Mouse (Mus musculus) midbrain, embryonic 12.5 days (tissue): Measurements from ENCODE around the gene Cyb561a3. TPM values are rescaled to one million over a fixed set of nuclear protein-coding genes. Genes with fewer than 3 reads are reported as not detected.
"Not testable (repeated sequence)": the region's sequence is repeated elsewhere in the genome, so short reads cannot be mapped to it uniquely, and the experiment has no call there.

Source experiments
- ATAC-seq: fragments of 200-750 bp; cut with Nextera tagmentation; 2 replicates; pipeline ENCODE4 v1.8.0; 2017; ENCODE audit warnings: low read depth, moderate TSS enrichment, moderate library complexity; ENCODE audit not compliant: low FRiP score
- H3K27ac ChIP-seq: fragments of 300-500 bp; sonication (generic); replicated peaks from 2 replicates; pipeline ENCODE4 v1.5.1; 2016; ENCODE audit warnings: mild to moderate bottlenecking
- H3K27me3 ChIP-seq: fragments of 300-500 bp; sonication (generic); 2 replicates; pipeline ENCODE4 v1.6.1; 2016; ENCODE audit warnings: mild to moderate bottlenecking
- H3K36me3 ChIP-seq: fragments of 300-500 bp; sonication (generic); 2 replicates; pipeline ENCODE4 v1.6.1; 2016
- H3K4me1 ChIP-seq: fragments of 300-500 bp; sonication (generic); 2 replicates; pipeline ENCODE4 v1.6.1; 2016
- H3K4me2 ChIP-seq: fragments of 300-500 bp; sonication (generic); replicated peaks from 2 replicates; pipeline ENCODE4 v1.6.1; 2016; ENCODE audit warnings: mild to moderate bottlenecking, moderate library complexity
- H3K4me3 ChIP-seq: fragments of 300-500 bp; sonication (generic); 2 replicates; pipeline ENCODE4 v1.5.1; 2016; ENCODE audit warnings: mild to moderate bottlenecking
- H3K9ac ChIP-seq: fragments of 300-500 bp; sonication (generic); replicated peaks from 2 replicates; pipeline ENCODE4 v1.6.1; 2016; ENCODE audit warnings: mild to moderate bottlenecking, moderate library complexity
- H3K9me3 ChIP-seq: fragments of 300-500 bp; sonication (generic); 2 replicates; pipeline ENCODE4 v1.6.1; 2016; ENCODE audit warnings: mild to moderate bottlenecking
- WGBS: fragments of 180-500 bp; shearing (Covaris S2); methylation state at CpG from one replicate; pipeline ENCODE4 v1.1.7; 2016; 5-methylcytosine and 5-hydroxymethylcytosine counted together
- polyA plus RNA-seq: library from polyadenylated mRNA; unstranded; fragments of >200 nt; fragmentation: Nextera tagmentation; extraction: Ambion mirVana; gene quantifications from 2 replicates; pipeline ENCODE4 v1.2.1, GENCODE M21; 2016

The Cyb561a3 gene
- polyA plus RNA-seq: 15.6 and 16.7 TPM in 2 replicates

DNA sequence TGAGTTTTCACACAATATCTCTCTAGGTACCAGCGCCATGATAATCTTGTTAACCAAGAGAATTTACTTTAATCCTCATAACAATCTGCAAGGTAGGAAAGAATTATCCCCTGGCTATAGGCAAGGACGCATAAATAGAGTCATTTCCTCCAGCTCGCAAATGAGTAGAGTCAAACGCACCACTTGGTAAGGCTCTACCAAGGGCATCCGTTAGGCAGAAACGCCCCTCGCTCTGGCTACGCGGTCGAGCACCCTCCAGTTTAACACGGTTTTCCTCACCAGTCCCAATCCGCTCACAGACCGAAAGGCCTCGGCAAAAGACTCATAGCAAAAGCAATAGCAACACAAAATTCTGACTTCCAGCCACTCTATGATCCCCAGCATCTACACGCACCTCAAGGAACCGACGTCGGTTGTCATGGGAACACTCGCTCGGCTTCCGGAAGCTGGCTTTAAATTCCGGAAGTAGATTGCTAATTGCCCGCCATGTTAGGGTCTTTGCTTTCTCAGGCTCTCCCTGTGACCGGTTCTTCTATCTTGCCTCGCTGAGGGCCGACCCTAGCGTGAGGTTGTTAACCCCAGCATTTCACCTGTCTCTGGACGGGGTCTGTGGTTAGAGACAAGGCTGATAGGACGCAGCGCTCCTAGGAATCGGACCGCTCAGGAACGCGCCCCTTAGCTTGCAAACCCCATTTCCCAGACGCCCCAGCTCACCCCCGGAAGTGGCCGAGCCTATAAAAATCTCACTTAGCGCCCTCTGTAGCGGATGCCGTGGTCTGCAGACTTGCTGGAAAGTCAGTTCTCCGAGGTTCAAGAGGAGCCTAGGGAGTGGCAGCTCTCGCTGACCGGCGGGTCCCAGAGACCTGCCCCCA is at the start of gene Cyb561a3, which contains the start of gene Tmem138:
Gene Cyb561a3 (plus strand): TSS at position 483 of the 872 bp plus-strand sequence.
Gene Tmem138 (minus strand): TSS at position 673 of the 872 bp plus-strand sequence.
- under 1% methylated on average over 44 of the region's 44 CpGs for WGBS
- Histone ChIP-seq H3K9ac (peak within 1 kb of the TSS; percentile 73), H3K27me3 (no peaks in the 10 kb centered on the region), H3K36me3 (peaks cover 28% of the 10 kb centered on the region), H3K9me3 (no peaks in the 10 kb centered on the region), H3K4me2 (peak within 1 kb of the TSS; percentile 83), H3K27ac (peak within 1 kb of the TSS; percentile 92), H3K4me3 (peak within 1 kb of the TSS; percentile 71), H3K4me1 (peaks cover 15% of the 10 kb centered on the region)
- ATAC-seq: peak; percentile 96

GRCm38 (mm10) chr19:10530082-10530481 is 46.9 kb upstream of the Cyb561a3 start:
- H3K36me3 ChIP-seq: peaks cover 61% of the 10 kb centered on the region
- H3K4me1 ChIP-seq: peaks cover 12% of the 10 kb centered on the region
- no peak overlapping the region for H3K4me2 ChIP-seq
- H3K9ac ChIP-seq: no peak overlapping the region
- no peaks in the 10 kb centered on the region for H3K9me3 ChIP-seq
- 100% methylated on average over 1 of the region's 1 CpGs for WGBS
- H3K27me3 ChIP-seq: no peaks in the 10 kb centered on the region
- no peak for ATAC-seq
- no peak overlapping the region for H3K4me3 ChIP-seq
- H3K27ac ChIP-seq: no peak overlapping the region

DNA sequence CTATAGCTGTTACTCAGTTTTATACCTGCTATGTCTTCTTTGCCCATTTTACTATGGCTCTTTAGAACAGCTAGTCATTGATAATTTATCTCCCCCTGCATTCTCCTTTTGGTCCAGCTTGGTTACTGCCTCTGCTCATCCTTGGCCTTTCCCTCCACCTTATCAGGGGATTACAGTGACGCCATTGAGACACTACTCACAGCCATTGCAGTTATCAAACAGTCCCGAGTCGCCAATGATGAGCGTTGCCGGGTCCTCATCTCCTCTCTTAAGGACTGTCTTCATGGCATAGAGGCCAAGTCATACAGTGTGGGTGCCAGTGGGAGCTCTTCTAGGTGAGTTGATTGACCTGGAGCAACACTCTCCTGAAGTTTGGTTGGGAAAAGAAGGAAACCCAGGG is 37.5 kb upstream of the Cyb561a3 start:
- Histone ChIP-seq H3K4me1 (no peaks in the 10 kb centered on the region), H3K36me3 (peaks cover 88% of the 10 kb centered on the region), H3K9me3 (no peaks in the 10 kb centered on the region), H3K4me3 (no peak overlapping the region), H3K27me3 (no peaks in the 10 kb centered on the region), H3K27ac (no peak overlapping the region), H3K4me2 (no peak overlapping the region), H3K9ac (no peak overlapping the region)
- 96% methylated on average over 5 of the region's 5 CpGs for WGBS
- no peak for ATAC-seq

GRCm38 (mm10) chr19:10555624-10556510 is 21.1 kb upstream of the Cyb561a3 start, which contains the start of gene Tmem216:
Gene Tmem216, minus strand, starts transcription at chr19:10556238.
- Histone ChIP-seq H3K9ac (peak within 1 kb of the TSS; percentile 75), H3K4me2 (peak within 1 kb of the TSS; percentile 74), H3K36me3 (peaks cover 18% of the 10 kb centered on the region), H3K4me1 (peaks cover 18% of the 10 kb centered on the region), H3K27me3 (no peaks in the 10 kb centered on the region), H3K27ac (peak within 1 kb of the TSS; percentile 77), H3K9me3 (no peaks in the 10 kb centered on the region), H3K4me3 (peak within 1 kb of the TSS; percentile 66)
- 2% methylated on average over 43 of the region's 43 CpGs for WGBS
- ATAC-seq: peak; percentile 99

DNA sequence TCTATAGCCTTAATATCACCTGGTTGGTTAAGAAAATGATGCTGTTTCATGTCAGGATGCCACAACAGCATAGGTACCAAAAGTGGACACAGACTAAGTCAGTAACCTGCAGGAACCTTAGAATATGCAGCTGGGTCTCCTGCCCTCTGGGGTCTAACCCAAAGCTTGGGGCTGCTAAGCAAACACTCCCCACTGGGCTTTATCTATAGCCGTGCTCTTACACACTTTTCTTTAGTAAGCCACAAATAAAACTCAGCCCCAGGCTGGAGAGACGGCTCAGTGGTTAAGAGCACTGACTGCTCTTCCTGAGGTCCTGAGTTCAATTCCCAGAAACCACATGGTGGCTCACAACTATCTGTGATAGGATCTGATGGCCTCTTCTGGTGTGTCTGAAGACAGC is 20.0 kb upstream of the Cyb561a3 start:
- peaks cover 18% of the 10 kb centered on the region for H3K4me1 ChIP-seq
- H3K9ac ChIP-seq: no peak overlapping the region
- H3K4me2 ChIP-seq: no peak overlapping the region
- no peak for ATAC-seq
- no peak overlapping the region for H3K27ac ChIP-seq
- peaks cover 8% of the 10 kb centered on the region for H3K36me3 ChIP-seq
- H3K4me3 ChIP-seq: no peak overlapping the region
- H3K27me3 ChIP-seq: no peaks in the 10 kb centered on the region
- WGBS: 82% methylated on average over 2 of the region's 2 CpGs
- H3K9me3 ChIP-seq: no peaks in the 10 kb centered on the region

DNA sequence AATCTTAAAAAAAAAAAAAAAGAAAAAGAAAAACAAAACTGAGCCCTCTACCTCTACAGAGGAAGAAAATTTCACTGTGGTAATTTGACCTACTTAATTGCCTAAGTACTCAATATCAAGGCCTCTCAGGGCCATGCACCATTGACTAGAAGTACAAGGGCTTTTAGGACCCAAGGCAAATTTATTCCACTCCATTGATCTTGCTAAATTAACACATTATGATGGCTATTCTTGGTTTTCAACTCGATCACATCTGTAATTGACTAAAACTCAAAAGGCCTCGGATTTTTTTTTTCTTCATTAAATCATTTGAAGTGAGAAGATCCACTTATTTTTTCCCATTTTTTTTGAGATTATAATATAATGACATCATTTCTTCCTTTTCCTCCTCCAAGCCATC is 19.5 kb upstream of the Cyb561a3 start:
- H3K4me1 ChIP-seq: peaks cover 18% of the 10 kb centered on the region
- H3K9ac ChIP-seq: no peak overlapping the region
- no peak overlapping the region for H3K27ac ChIP-seq
- H3K36me3 ChIP-seq: peaks cover 6% of the 10 kb centered on the region; the same call in 1 of the 2 replicates
- 84% methylated on average over 2 of the region's 2 CpGs for WGBS
- H3K4me3 ChIP-seq: no peak overlapping the region
- H3K4me2 ChIP-seq: no peak overlapping the region
- H3K9me3 ChIP-seq: no peaks in the 10 kb centered on the region
- H3K27me3 ChIP-seq: no peaks in the 10 kb centered on the region
- no peak for ATAC-seq

- H3K4me1 ChIP-seq: peaks cover 18% of the 10 kb centered on the region
- 74% methylated on average over 4 of the region's 4 CpGs for WGBS
- not testable (repeated sequence) for H3K9me3 ChIP-seq, H3K27me3 ChIP-seq, H3K27ac ChIP-seq, H3K4me2 ChIP-seq, H3K36me3 ChIP-seq, ATAC-seq, H3K9ac ChIP-seq, H3K4me3 ChIP-seq
Observed at GRCm38 (mm10) chr19:10557837-10558375, 19.1 kb upstream of the Cyb561a3 start.

- H3K36me3 ChIP-seq: no peaks in the 10 kb centered on the region
- no peak overlapping the region for H3K4me2 ChIP-seq
- no peaks in the 10 kb centered on the region for H3K9me3 ChIP-seq
- no peak overlapping the region for H3K4me3 ChIP-seq
- H3K4me1 ChIP-seq: peaks cover 11% of the 10 kb centered on the region
- no peaks in the 10 kb centered on the region for H3K27me3 ChIP-seq
- no peak overlapping the region for H3K9ac ChIP-seq
- ATAC-seq: no peak
- H3K27ac ChIP-seq: no peak overlapping the region
- WGBS: 41% methylated on average over 5 of the region's 5 CpGs
Observed at GRCm38 (mm10) chr19:10560108-10560507, 16.9 kb upstream of the Cyb561a3 start.

- H3K4me1 ChIP-seq: 0 out of 2 replicates have a peak, but pooled peaks cover under 1% of the 10 kb centered on the region
- no peaks in the 10 kb centered on the region for H3K36me3 ChIP-seq
- WGBS: 70% methylated on average over 6 of the region's 6 CpGs
- H3K4me3 ChIP-seq: no peak overlapping the region
- no peaks in the 10 kb centered on the region for H3K9me3 ChIP-seq
- H3K27ac ChIP-seq: no peak overlapping the region
- H3K9ac ChIP-seq: no peak overlapping the region
- H3K27me3 ChIP-seq: no peaks in the 10 kb centered on the region
- no peak for ATAC-seq
- no peak overlapping the region for H3K4me2 ChIP-seq
Observed at GRCm38 (mm10) chr19:10561558-10562314, 15.2 kb upstream of the Cyb561a3 start.

- no peaks in the 10 kb centered on the region for H3K27me3 ChIP-seq
- no peaks in the 10 kb centered on the region for H3K36me3 ChIP-seq
- no peak overlapping the region for H3K27ac ChIP-seq
- H3K9me3 ChIP-seq: no peaks in the 10 kb centered on the region
- no peaks in the 10 kb centered on the region for H3K4me1 ChIP-seq
- no peak overlapping the region for H3K4me2 ChIP-seq
- H3K9ac ChIP-seq: no peak overlapping the region
- H3K4me3 ChIP-seq: no peak overlapping the region
- 56% methylated on average over 5 of the region's 5 CpGs for WGBS
- no peak for ATAC-seq
Observed at GRCm38 (mm10) chr19:10562351-10562750, 14.6 kb upstream of the Cyb561a3 start.

DNA sequence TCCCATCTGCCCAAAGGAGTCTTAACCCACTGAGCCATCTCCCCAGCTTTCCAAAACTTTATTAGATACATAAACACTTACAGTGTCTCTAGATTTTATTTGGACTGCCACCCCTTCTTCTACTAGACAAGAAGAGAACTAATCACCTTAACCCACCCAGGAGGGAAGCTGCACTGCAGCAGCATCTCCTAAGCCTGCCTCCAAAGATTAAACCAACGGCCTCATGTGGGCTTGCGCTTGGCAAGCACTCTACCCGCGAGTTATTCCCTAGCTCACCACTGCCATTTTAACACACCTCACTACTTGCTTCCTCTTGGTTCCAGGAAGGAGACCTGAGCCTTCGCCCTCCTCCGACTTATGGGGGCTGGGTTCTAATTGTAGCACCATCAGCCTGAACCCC is 12.7 kb upstream of the Cyb561a3 start:
- ATAC-seq: no peak
- no peaks in the 10 kb centered on the region for H3K9me3 ChIP-seq
- H3K36me3 ChIP-seq: peaks cover 6% of the 10 kb centered on the region; the same call in 1 of the 2 replicates
- H3K4me3 ChIP-seq: no peak overlapping the region
- no peak overlapping the region for H3K27ac ChIP-seq
- no peaks in the 10 kb centered on the region for H3K27me3 ChIP-seq
- H3K4me1 ChIP-seq: no peaks in the 10 kb centered on the region
- no peak overlapping the region for H3K9ac ChIP-seq
- 90% methylated on average over 6 of the region's 6 CpGs for WGBS
- H3K4me2 ChIP-seq: no peak overlapping the region
